Comparison of ENCODE assay signal across 9 mouse cellular contexts in genomic region chr11:120111033-120111432, GRCm38 (mm10). TPM values are rescaled to one million over a fixed set of nuclear protein-coding genes. Genes with fewer than 3 reads are reported as not detected.
A peak's percentile ranks its signal among the peaks of the same experiment; 100 is the strongest.
DNase-seq lines count a peak whose midpoint lies in the region; ATAC-seq lines count a peak whose summit lies in the region.
"Had no signal": no experiment of that assay in that cellular context is flagged by ENCODE, and none has a peak within 500 bp of the region (broad histone marks: within the 10 kb centered on the region; RNA-seq: fewer than 3 reads in every experiment).

No protein-coding gene starts in this region.

- no peak overlapping the region for H3K4me3 ChIP-seq in embryonic facial prominence, embryonic 14.5 days (ENCODE audit: low read depth, low read length)
- H3K4me3 ChIP-seq: limb, embryonic 13.5 days had no signal

- no peak overlapping the region for H3K9ac ChIP-seq in embryonic facial prominence, embryonic 14.5 days (ENCODE audit: low read depth, low read length)
- H3K9ac ChIP-seq: limb, embryonic 13.5 days had no signal

- ATAC-seq in embryonic facial prominence, embryonic 14.5 days (ENCODE audit: low read depth) = no peak
- ATAC-seq in inflammation-experienced regulatory T-cells, adult 6 months = peak; percentile 48

- no peaks in the 10 kb centered on the region for H3K27me3 ChIP-seq in embryonic facial prominence, embryonic 14.5 days (replicated peaks; ENCODE audit: control insufficient read depth, insufficient read depth, low read length)

- 17% methylated on average over 2 of the region's 2 CpGs for WGBS in embryonic facial prominence, embryonic 14.5 days

- no peaks in the 10 kb centered on the region for H3K4me1 ChIP-seq in embryonic facial prominence, embryonic 14.5 days (ENCODE audit: control insufficient read depth, insufficient read depth, low read length)

- peaks cover 40% of the 10 kb centered on the region for H3K36me3 ChIP-seq in embryonic facial prominence, embryonic 14.5 days (ENCODE audit: control insufficient read depth, insufficient read depth, low read length)

- no peaks in the 10 kb centered on the region for H3K9me3 ChIP-seq in embryonic facial prominence, embryonic 14.5 days (ENCODE audit: control insufficient read depth, low read length)
- H3K9me3 ChIP-seq: limb, embryonic 13.5 days had no signal

- H3K27ac ChIP-seq in embryonic facial prominence, embryonic 14.5 days (replicated peaks; ENCODE audit: low read depth, low read length) = no peak overlapping the region
- H3K27ac ChIP-seq: limb, embryonic 13.5 days had no signal

- DNase-seq in gastrocnemius, adult 18-20 months (ENCODE audit: low spot score) = peak; percentile 52
- no peak for DNase-seq in gastrocnemius, postnatal 25 days
- DNase-seq in 3T3-L1 (ENCODE audit: low read depth, low spot score) = peak; percentile 79
- DNase-seq in MN1 (ENCODE audit: low spot score) = peak; percentile 84
- DNase-seq in embryonic facial prominence, embryonic 14.5 days (ENCODE audit: low spot score) = peak; percentile 74
- peak; percentile 81 for DNase-seq in mesoderm, embryonic 11.5 days (ENCODE audit: low read depth, low spot score)
- DNase-seq in testis, postnatal 10 days (ENCODE audit: low spot score) = peak; percentile 80

- H3K4me2 ChIP-seq in embryonic facial prominence, embryonic 14.5 days (ENCODE audit: low read depth, low read length) = no peak overlapping the region
- H3K4me2 ChIP-seq: limb, embryonic 13.5 days had no signal

RNA-seq across cellular contexts. Expression of gene Ndufaf8, which starts 12.3 kb away (rescaled TPM):
- total RNA-seq in gastrocnemius, adult 18-20 months (2021) = 10 to 100 TPM; 45.7 to 48.1 TPM
- total RNA-seq in gastrocnemius, postnatal 25 days (2021) = 10 to 100 TPM; 30.9 to 39.5 TPM
- 76.4 and 88.7 TPM in 2 replicates for polyA plus RNA-seq in embryonic facial prominence, embryonic 14.5 days (2014; fragmentation: Nextera tagmentation; extraction: Ambion mirVana)
- 10 to 100 TPM; 88.3 to 98.3 (median 92.6) TPM for polyA plus RNA-seq in inflammation-experienced regulatory T-cells, adult 6 months (2017; shearing (Covaris generic))

RNA-seq across cellular contexts. Expression of gene Tepsin, which starts 12.5 kb away (rescaled TPM):
- total RNA-seq in gastrocnemius, adult 18-20 months (2021) = 1 to 10 TPM; 4.1 to 4.9 TPM
- total RNA-seq in gastrocnemius, postnatal 25 days (2021) = 1 to 10 TPM; 5.2 to 5.5 TPM
- 13.1 and 14.1 TPM in 2 replicates for polyA plus RNA-seq in embryonic facial prominence, embryonic 14.5 days (2014; fragmentation: Nextera tagmentation; extraction: Ambion mirVana)
- polyA plus RNA-seq in inflammation-experienced regulatory T-cells, adult 6 months (2017; shearing (Covaris generic)) = 10 to 100 TPM in 1 of 3 experiments, 1 to 10 TPM in 2; 8.1 to 12.5 (median 9.3) TPM

RNA-seq across cellular contexts. Expression of gene Cep131, which starts 24.4 kb away (rescaled TPM):
- 1 to 10 TPM; 6.0 to 8.4 TPM for total RNA-seq in gastrocnemius, adult 18-20 months (2021)
- 1 to 10 TPM; 5.1 to 7.2 TPM for total RNA-seq in gastrocnemius, postnatal 25 days (2021)
- 23.7 and 28.2 TPM in 2 replicates for polyA plus RNA-seq in embryonic facial prominence, embryonic 14.5 days (2014; fragmentation: Nextera tagmentation; extraction: Ambion mirVana)
- polyA plus RNA-seq in inflammation-experienced regulatory T-cells, adult 6 months (2017; shearing (Covaris generic)) = under 1 TPM; 0.28 to 0.48 (median 0.29) TPM

RNA-seq across cellular contexts. Expression of gene Slc38a10, which starts 40.1 kb away (rescaled TPM):
- 10 to 100 TPM; 39.0 to 48.2 TPM for total RNA-seq in gastrocnemius, adult 18-20 months (2021)
- 10 to 100 TPM; 43.8 to 57.6 TPM for total RNA-seq in gastrocnemius, postnatal 25 days (2021)
- 78.8 and 86.4 TPM in 2 replicates for polyA plus RNA-seq in embryonic facial prominence, embryonic 14.5 days (2014; fragmentation: Nextera tagmentation; extraction: Ambion mirVana)
- polyA plus RNA-seq in inflammation-experienced regulatory T-cells, adult 6 months (2017; shearing (Covaris generic)) = 10 to 100 TPM; 39.7 to 62.8 (median 44.1) TPM
